Mouse (Mus musculus) left cerebral cortex, adult 2 months (tissue): ENCODE measurements around the gene Tmem92. TPM values are rescaled to one million over a fixed set of nuclear protein-coding genes. Genes with fewer than 3 reads are reported as not detected.

ENCODE experiments used
- DNase-seq, 2 experiments: peaks; one replicate each; pipeline ENCODE4 v3.0.0; 2021 to 2022; ENCODE audit warnings: low spot score in 2 of 2, mixed read lengths in 1 of 2; ENCODE audit errors: extremely low spot score in 1 of 2
- H3K27ac ChIP-seq: fragments of 200-600 bp; 2 replicates; pipeline ENCODE4 v1.8.1; 2022
- H3K4me3 ChIP-seq: fragments of 200-600 bp; 2 replicates; pipeline ENCODE4 v1.8.1; 2022
- CTCF ChIP-seq: fragments of 200-600 bp; IDR thresholded peaks from 2 replicates; pipeline ENCODE4 v1.8.1; 2022; ENCODE audit warnings: antibody characterized with exemption, mild to moderate bottlenecking, moderate library complexity
- intact Hi-C: fragments of 180-260 bp; cut with DNase I; formaldehyde crosslinking; loops from one replicate; pipeline ENCODE4 v1.15.1; 2025
- total RNA-seq, 2 experiments: library from RNA; stranded (reverse); gene quantifications; 2 replicates each; pipeline ENCODE4 v1.2.3; 2021

The Tmem92 gene
- total RNA-seq, 2 experiments from 2014 or later, result not detected

- H3K27ac ChIP-seq, result no peak overlapping the region
- no peak for DNase-seq
- no peak overlapping the region for H3K4me3 ChIP-seq
- intact Hi-C loops, result no loop called here
- TF ChIP-seq CTCF, result no peak
Measured at GRCm38 (mm10) chr11:94727306-94727705, 55.2 kb downstream of the Tmem92 start.

Other genes with a start within 250 kb of the Tmem92 start
- gene Rsad1, start 233.4 kb downstream of the Tmem92 start, total RNA-seq, result 10 to 100 TPM; 12.8 to 15.0 TPM
- under 1 TPM; 0.33 to 0.34 TPM for gene Chad, start 217.7 kb downstream of the Tmem92 start, total RNA-seq
- 10 to 100 TPM; 14.3 to 14.4 TPM for gene Acsf2, start 180.8 kb downstream of the Tmem92 start, total RNA-seq
- 10 to 100 TPM; 90.1 to 93.1 TPM for gene Lrrc59, start 152.9 kb downstream of the Tmem92 start, total RNA-seq
- 10 to 100 TPM; 63.7 to 66.4 TPM for gene Mrpl27, start 128.9 kb downstream of the Tmem92 start, total RNA-seq
- not detected for gene Eme1, start 128.7 kb downstream of the Tmem92 start, total RNA-seq
- 10 to 100 TPM; 25.4 to 26.0 TPM for gene Xylt2, start 105.2 kb downstream of the Tmem92 start, total RNA-seq
- gene Gm11541, start 78.2 kb downstream of the Tmem92 start, total RNA-seq, result not detected
- under 1 TPM in 1 of 2 experiments, not detected in 1; 0.58 TPM for gene Cdc34b, start 40.9 kb downstream of the Tmem92 start, total RNA-seq
- gene Col1a1, start 153.5 kb upstream of the Tmem92 start, total RNA-seq, result 10 to 100 TPM; 15.2 to 16.9 TPM
- gene Hils1, start 184.9 kb upstream of the Tmem92 start, total RNA-seq, result not detected
- gene Sgca, start 193.6 kb upstream of the Tmem92 start, total RNA-seq, result under 1 TPM in 1 of 2 experiments, not detected in 1; 0.35 TPM
- 100 to 1,000 TPM; 709 to 735 TPM for gene Ppp1r9b, start 208.3 kb upstream of the Tmem92 start, total RNA-seq
- 10 to 100 TPM; 25.1 to 30.1 TPM for gene Samd14, start 227.2 kb upstream of the Tmem92 start, total RNA-seq